ENCODE assay signal across 11 mouse cellular contexts in the genomic region with DNA sequence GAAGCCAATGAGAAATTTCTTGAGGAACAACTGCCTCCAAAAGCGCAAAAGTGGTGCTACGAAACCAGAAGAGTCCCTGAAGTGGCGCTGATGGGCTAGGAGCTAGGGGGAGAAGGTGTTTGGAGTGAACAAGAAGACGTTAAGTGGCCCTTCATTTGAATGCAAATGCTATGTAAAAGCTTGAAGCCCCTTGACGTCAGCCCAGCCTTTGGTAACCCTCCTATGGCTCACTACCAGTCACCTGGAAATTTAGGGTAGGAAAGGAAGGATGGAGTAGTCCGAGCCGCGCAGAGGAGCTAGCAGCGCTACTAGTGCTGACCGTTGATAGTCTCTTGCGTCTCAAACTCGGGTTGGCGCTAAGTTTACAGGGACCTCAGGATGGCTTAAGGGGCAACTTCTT. TPM values are rescaled to one million over a fixed set of nuclear protein-coding genes. Genes with fewer than 3 reads are reported as not detected.
A peak's percentile ranks its signal among the peaks of the same experiment; 100 is the strongest.
DNase-seq lines count a peak whose midpoint lies in the region; ATAC-seq and TF ChIP-seq lines count a peak whose summit lies in the region.
"Had no signal": no experiment of that assay in that cellular context is flagged by ENCODE, and none has a peak within 500 bp of the region (broad histone marks: within the 10 kb centered on the region; RNA-seq: fewer than 3 reads in every experiment).

A gene (plus strand): TSS at position 253 of the 400 bp plus-strand sequence.

- H3K4me1 ChIP-seq in heart, embryonic 10.5 days = 0 out of 2 replicates have a peak, but pooled peaks cover 4% of the 10 kb centered on the region
- no peaks in the 10 kb centered on the region for H3K4me1 ChIP-seq in stomach, embryonic 14.5 days (ENCODE audit: control insufficient read depth, insufficient read depth, low read length)
- no peaks in the 10 kb centered on the region for H3K4me1 ChIP-seq in stomach, postnatal 0 days (replicated peaks; ENCODE audit: control insufficient read depth, insufficient read depth)
- H3K4me1 ChIP-seq in limb, embryonic 12.5 days (replicated peaks) = no peaks in the 10 kb centered on the region

- H3K36me3 ChIP-seq in heart, embryonic 10.5 days = no peaks in the 10 kb centered on the region
- H3K36me3 ChIP-seq in stomach, embryonic 14.5 days (ENCODE audit: control insufficient read depth, insufficient read depth, low read length) = no peaks in the 10 kb centered on the region
- no peaks in the 10 kb centered on the region for H3K36me3 ChIP-seq in stomach, postnatal 0 days (ENCODE audit: control insufficient read depth, insufficient read depth, low read length)
- H3K36me3 ChIP-seq in limb, embryonic 12.5 days = no peaks in the 10 kb centered on the region

- no peaks in the 10 kb centered on the region for H3K9me3 ChIP-seq in heart, embryonic 10.5 days
- H3K9me3 ChIP-seq in stomach, embryonic 14.5 days (ENCODE audit: control insufficient read depth, low read depth, low read length) = no peaks in the 10 kb centered on the region
- H3K9me3 ChIP-seq in stomach, postnatal 0 days (ENCODE audit: control insufficient read depth, low read length) = no peaks in the 10 kb centered on the region
- no peaks in the 10 kb centered on the region for H3K9me3 ChIP-seq in limb, embryonic 12.5 days

- peak within 1 kb of the TSS; percentile 26; the same call in 1 of the 2 replicates for H3K4me2 ChIP-seq in stomach, embryonic 14.5 days (replicated peaks; ENCODE audit: low read depth, low read length)
- H3K4me2 ChIP-seq in stomach, postnatal 0 days (replicated peaks; ENCODE audit: low read depth) = no peak within 1 kb of the TSS
- H3K4me2 ChIP-seq in limb, embryonic 12.5 days = peak within 1 kb of the TSS; percentile 38

- no peak for ATAC-seq in stomach, embryonic 14.5 days (ENCODE audit: insufficient number of reproducible peaks, insufficient read depth, low FRiP score, low read depth)
- no peak for ATAC-seq in stomach, postnatal 0 days (ENCODE audit: low FRiP score, low TSS enrichment)
- ATAC-seq in limb, embryonic 12.5 days (ENCODE audit: insufficient number of reproducible peaks, insufficient read depth, low FRiP score, low TSS enrichment, low read depth) = no peak
- no peak for ATAC-seq in monocyte, adult 5-6 weeks (replicated peaks; ENCODE audit: insufficient number of reproducible peaks, low FRiP score, low TSS enrichment, poor library complexity, severe bottlenecking)
- ATAC-seq: activated CD4-positive, CD25-positive, alpha-beta regulatory T cell, adult 4 months had no signal

- no peak for TF ChIP-seq EP300 in stomach, postnatal 0 days (optimal IDR thresholded peaks at IDR 0.05)

- intact Hi-C loops in left cerebral cortex, postnatal 36 days (cut with DNase I) = no loop called here

- H3K9ac ChIP-seq in stomach, embryonic 14.5 days (replicated peaks; ENCODE audit: low read depth, low read length) = no peak within 1 kb of the TSS
- no peak within 1 kb of the TSS for H3K9ac ChIP-seq in stomach, postnatal 0 days (ENCODE audit: low read length)
- no peak within 1 kb of the TSS for H3K9ac ChIP-seq in limb, embryonic 12.5 days (replicated peaks)

- DNase-seq in heart, embryonic 10.5 days (ENCODE audit: low spot score) = no peak
- DNase-seq in heart, adult 11 months = no peak
- no peak for DNase-seq in stomach, postnatal 0 days (ENCODE audit: low spot score)
- DNase-seq in left cerebral cortex, postnatal 36 days (ENCODE audit: low spot score in 2 of 2) = no peak
- DNase-seq in right cerebral cortex, postnatal 25 days = no peak
- DNase-seq: cerebellum, adult 11-12 months; lung, postnatal 14 days had no signal

- H3K27ac ChIP-seq in heart, embryonic 10.5 days = no peak within 1 kb of the TSS
- H3K27ac ChIP-seq in stomach, embryonic 14.5 days (ENCODE audit: low read length) = no peak within 1 kb of the TSS
- H3K27ac ChIP-seq in stomach, postnatal 0 days (replicated peaks) = no peak within 1 kb of the TSS
- H3K27ac ChIP-seq in limb, embryonic 12.5 days = no peak within 1 kb of the TSS

- peaks cover 86% of the 10 kb centered on the region for H3K27me3 ChIP-seq in heart, embryonic 10.5 days (ENCODE audit: insufficient read depth, poor library complexity, severe bottlenecking)
- peaks cover 24% of the 10 kb centered on the region for H3K27me3 ChIP-seq in stomach, embryonic 14.5 days (ENCODE audit: control insufficient read depth, insufficient read depth, low read length)
- H3K27me3 ChIP-seq in stomach, postnatal 0 days (ENCODE audit: control insufficient read depth, insufficient read depth, low read length) = no peaks in the 10 kb centered on the region
- H3K27me3 ChIP-seq in limb, embryonic 12.5 days = peaks cover 75% of the 10 kb centered on the region

- H3K4me3 ChIP-seq in heart, embryonic 10.5 days = peak within 1 kb of the TSS; percentile 42
- no peak within 1 kb of the TSS for H3K4me3 ChIP-seq in stomach, embryonic 14.5 days (ENCODE audit: low read depth, low read length)
- no peak within 1 kb of the TSS for H3K4me3 ChIP-seq in stomach, postnatal 0 days (ENCODE audit: low read depth, low read length)
- H3K4me3 ChIP-seq in limb, embryonic 12.5 days (replicated peaks) = peak within 1 kb of the TSS; percentile 13; the same call in 1 of the 2 replicates

- 20% methylated on average over 13 of the region's 13 CpGs for WGBS in heart, embryonic 10.5 days
- WGBS in stomach, embryonic 14.5 days = 24% methylated on average over 13 of the region's 13 CpGs
- whole genome bisulfite sequencing in stomach, postnatal 0 days = 21% methylated on average over 13 of the region's 13 CpGs
- WGBS in limb, embryonic 12.5 days = 23% methylated on average over 13 of the region's 13 CpGs

- no peak for TF ChIP-seq CTCF in stomach, postnatal 0 days (IDR thresholded peaks at IDR 0.05; ENCODE audit: low read depth)

RNA-seq across cellular contexts. Expression of the gene that starts here (rescaled TPM):
- not detected in 2 replicates for polyA plus RNA-seq in heart, embryonic 10.5 days (2016; fragmentation: Nextera tagmentation; extraction: Ambion mirVana)
- polyA plus RNA-seq in stomach, embryonic 14.5 days (2014; fragmentation: Nextera tagmentation; extraction: Ambion mirVana) = not detected in 2 replicates
- not detected in 2 replicates for polyA plus RNA-seq in stomach, postnatal 0 days (2015; fragmentation: Nextera tagmentation; extraction: Ambion mirVana)
- not detected in 2 replicates for polyA plus RNA-seq in limb, embryonic 12.5 days (2016; fragmentation: Nextera tagmentation; extraction: Ambion mirVana)
- total RNA-seq in monocyte, adult 5-6 weeks (2017) = not detected in 3 replicates
- total RNA-seq in left cerebral cortex, postnatal 36 days (2021) = not detected
- polyA plus RNA-seq: activated CD4-positive, CD25-positive, alpha-beta regulatory T cell, adult 4 months had no signal

Comparison
In these comparisons a context has a peak if more than half of its experiments do, and no peak if none do; other contexts are left out.
1. H3K4me3 ChIP-seq: peak in heart, embryonic 10.5 days (single experiment) and limb, embryonic 12.5 days (single experiment); none in stomach, embryonic 14.5 days (single experiment) and stomach, postnatal 0 days (single experiment).